Mouse (Mus musculus) kidney, adult 9 months (tissue): ENCODE results near the gene Diaph3.

ENCODE experiments used
- DNase-seq: peaks from one replicate; pipeline ENCODE4 v3.0.0; 2022

Gene Diaph3

GRCm38 (mm10) chr14:86837642-86838041 is 303.4 kb downstream of the Diaph3 start:
- DNase-seq, result no peak

GRCm38 (mm10) chr14:86834851-86835250 is 306.2 kb downstream of the Diaph3 start:
- DNase-seq, result no peak

DNA sequence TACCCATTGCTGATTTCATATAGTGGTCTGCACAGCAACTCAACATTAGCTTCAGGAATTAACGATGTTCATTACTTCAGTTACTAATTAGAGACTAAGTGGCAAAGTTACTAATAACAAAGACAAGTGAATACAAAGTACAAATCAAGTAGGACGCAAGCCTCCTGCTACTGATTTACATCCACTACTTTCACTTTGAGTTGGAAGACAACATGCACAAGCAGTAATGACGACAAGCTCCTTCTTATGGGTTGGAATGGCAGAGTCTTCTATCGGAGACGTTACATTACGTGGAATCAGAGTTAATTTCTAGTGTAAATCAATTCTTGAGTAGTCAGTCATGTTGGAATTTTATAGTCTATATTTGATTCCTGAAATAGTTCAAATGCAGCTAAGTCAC is 306.8 kb downstream of the Diaph3 start:
- DNase-seq, result no peak

- no peak for DNase-seq
These were observed 308.0 kb downstream of the Diaph3 start for GRCm38 (mm10) chr14:86833003-86833402.

GRCm38 (mm10) chr14:86816246-86816645 is 324.8 kb downstream of the Diaph3 start:
- DNase-seq, result no peak

GRCm38 (mm10) chr14:86788880-86789641 is 352.0 kb downstream of the Diaph3 start:
- DNase-seq, result no peak

DNA sequence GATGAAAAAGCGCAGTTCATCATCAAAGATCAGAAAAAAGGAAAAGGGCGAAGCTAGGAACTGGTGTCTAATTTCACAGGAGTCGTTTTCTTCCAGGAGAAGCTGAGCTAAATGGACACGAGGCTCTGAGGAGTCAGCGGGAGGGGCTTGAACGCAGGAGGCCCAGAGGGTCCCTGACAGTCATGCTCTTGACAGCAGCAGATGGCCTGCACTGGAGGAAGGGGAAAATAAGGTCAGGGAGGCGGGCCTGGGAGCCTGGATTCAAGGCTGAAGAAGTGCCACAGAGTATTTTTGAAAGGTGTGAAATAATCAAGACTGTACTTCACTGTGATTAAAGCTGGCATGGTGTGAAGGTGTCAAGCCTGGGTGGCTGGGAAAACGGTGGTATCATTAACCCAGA is 354.2 kb downstream of the Diaph3 start:
- no peak for DNase-seq

DNA sequence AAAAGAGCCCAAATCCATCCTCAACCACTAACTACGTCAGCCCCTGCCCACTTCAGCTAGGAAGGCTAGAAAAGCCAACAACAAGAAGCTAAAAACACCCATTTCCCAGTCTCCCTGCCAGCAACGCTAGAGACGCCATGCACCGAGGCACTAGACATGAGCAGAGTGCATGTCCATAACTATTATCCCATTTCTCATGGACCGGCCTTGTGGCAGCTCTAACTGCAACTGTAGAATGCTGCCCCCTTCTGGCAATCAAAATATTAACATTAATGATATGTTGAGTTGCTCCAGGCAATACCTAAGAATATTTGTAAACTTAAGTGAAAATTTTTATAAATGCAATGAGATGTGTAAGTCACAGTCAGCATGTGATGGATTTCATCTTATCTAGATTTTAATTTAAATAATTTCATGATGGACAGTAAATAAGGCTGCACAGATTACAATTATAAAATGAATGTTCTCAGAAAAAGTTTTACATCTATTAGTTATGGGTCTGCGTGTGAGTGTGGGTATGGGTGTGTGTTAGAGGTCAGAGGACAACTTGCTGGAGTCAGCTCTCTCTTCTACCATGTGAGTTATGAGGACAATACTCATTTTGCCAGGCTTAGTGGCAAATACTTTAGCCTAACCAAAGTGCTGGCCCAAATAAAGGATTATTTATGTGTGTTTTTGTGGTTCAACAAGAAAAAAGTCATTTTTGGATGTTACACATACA is 359.3 kb downstream of the Diaph3 start:
- peak; percentile 66 for DNase-seq

GRCm38 (mm10) chr14:86773311-86773710 is 367.7 kb downstream of the Diaph3 start:
- no peak for DNase-seq

DNA sequence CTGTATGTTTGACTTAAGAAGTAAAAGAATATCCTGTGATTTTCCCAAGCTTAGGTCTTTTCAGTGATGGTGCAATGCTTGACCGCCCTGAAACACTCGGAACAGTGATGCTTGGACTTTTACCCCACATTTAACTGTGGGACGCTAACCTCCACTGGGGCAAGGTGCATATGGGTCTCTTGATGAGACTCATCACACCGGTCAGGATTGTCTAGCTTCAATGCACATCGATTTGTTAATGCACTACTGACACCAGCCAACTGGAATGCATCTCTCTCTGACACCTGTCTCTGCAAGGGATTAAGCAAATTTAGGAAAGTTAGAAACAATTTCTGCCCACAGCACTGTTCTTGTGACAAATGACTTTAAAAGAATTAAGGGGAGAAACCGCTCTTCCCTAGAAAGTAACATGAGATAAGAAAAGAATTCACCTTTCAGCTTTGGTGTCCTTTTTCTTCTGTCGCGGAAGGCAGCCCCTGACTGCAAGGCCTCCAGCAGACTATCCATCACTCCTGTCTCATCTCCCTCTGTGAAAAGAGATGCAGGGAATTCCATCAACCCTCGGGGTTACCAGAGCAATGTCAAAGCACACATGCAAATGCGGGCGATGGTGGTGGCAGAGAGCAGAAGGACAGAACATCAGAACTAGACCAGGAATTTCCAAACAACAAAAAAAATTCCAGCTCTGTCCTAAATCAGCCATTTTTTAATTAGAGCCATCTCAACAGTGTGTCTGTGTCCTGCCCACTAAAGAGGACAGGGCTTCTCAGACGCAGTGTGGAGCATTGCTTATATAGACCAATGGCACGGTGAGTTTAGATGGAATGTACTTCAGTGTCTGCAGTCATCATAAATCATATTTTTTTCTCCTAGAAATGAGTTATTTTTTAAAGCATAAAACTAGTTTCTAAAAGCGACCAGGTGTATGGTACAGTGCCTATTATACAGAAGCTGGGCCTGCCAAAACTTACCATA is 368.6 kb downstream of the Diaph3 start:
- no peak for DNase-seq

GRCm38 (mm10) chr14:86764286-86764685 is 376.7 kb downstream of the Diaph3 start:
- DNase-seq, result no peak

GRCm38 (mm10) chr14:86757604-86758520 is 383.2 kb downstream of the Diaph3 start:
- no peak for DNase-seq

DNA sequence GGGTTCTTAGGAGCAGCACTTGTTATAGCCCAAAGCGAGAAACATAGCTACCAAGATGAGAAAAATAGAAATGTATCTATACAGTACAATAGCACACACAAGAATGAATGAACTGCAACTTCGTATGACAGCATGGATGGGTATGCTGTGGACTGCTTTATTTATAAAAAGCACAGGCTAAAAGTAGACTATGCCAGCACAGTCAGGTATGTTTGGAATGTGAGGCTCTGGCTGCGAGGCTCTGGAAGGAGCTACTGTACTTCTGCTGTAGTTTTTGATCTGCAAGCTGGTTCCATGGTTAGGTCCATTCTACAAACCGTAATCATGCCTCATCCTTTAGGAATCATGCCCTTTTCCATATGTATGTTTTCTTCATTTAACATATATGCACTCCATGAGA is 383.9 kb downstream of the Diaph3 start:
- DNase-seq, result no peak

DNA sequence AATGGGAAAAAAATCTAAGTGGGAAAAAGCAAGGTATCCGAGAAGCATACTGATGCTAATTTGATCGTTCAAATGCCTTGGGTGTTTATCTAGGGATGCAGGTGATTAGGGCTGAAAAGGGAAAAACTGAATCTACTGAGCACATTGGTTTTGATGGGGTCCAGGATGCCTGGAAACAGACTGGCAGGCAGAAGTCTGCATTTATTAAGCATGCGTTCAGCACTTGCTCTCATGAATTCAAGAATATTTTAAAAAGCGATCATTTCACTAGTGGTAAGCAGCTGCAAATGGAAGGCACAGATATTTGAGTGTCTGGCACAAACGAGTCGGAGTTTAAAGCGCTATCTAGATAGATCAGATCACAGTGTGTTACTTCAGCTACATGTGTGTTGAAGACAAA is 390.7 kb downstream of the Diaph3 start:
- DNase-seq, result no peak

- DNase-seq, result no peak
These were observed 391.6 kb downstream of the Diaph3 start for GRCm38 (mm10) chr14:86749425-86749824.

GRCm38 (mm10) chr14:86748876-86749275 is 392.2 kb downstream of the Diaph3 start:
- DNase-seq, result no peak

DNA sequence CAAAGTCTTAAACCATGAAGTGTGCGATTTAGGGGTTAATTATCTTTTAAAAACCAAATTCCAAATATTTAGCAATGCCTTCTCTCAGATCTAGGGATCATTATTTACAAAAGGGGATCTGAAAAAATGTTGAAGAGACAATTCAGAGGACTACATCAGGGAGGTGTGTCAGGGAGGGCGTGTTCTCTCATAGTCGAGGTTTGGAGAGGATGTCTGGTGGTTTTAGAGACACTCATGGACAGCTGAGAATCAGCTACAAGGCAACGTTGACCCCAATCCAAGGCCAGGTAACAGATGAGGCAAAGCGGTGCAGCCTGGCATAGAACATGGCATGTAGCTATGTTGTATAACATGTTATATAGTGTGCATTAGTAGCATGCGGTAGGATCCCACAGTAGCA is 396.5 kb downstream of the Diaph3 start:
- no peak for DNase-seq

- no peak for DNase-seq
These were observed 399.0 kb downstream of the Diaph3 start for GRCm38 (mm10) chr14:86741855-86742531.

GRCm38 (mm10) chr14:86738916-86739315 is 402.1 kb downstream of the Diaph3 start:
- no peak for DNase-seq

DNA sequence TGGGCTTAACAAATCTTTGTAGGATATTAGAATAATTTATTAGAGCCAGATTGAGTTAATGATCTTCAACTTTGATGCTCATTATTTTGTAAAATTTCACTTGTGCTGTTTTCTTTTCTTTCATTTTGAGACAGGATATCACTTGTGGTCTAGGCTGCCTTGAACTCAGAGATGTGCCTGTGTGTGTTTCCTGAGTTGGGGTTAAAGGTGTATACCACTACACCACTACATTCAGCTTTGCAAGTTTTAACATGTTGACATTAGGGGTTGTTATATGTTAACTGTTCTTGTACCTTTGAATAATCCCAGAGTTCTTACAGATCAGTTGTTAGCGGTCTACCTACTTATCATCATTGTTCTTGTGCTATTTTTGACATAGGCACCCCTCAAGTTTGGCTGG is 404.4 kb downstream of the Diaph3 start:
- DNase-seq, result no peak

DNA sequence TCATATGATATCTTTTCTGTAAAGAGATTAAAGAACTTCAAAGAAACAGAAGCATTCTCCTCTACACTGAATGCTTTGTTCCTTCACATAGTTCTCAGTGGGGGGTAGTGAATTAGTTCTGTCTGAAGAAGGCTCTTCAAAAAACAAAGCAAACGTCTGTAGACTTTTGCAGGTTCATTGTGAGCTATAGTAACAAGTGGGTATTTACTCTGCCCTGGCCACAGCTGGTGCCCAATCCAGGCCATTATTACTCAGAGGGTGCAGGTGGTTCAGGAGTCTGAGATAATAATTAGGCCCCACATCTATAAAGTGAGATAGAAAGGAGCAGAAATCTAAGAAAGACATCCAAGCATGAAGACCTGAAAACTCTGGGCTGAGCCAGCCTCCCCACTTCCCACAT is 409.7 kb downstream of the Diaph3 start:
- no peak for DNase-seq
